Mouse (Mus musculus) cerebellum, adult 9-10 months (tissue): ENCODE data around the gene Peg3.
"Not testable (repeated sequence)": the region's sequence is repeated elsewhere in the genome, so short reads cannot be mapped to it uniquely, and the experiment has no call there.

Source experiments
- DNase-seq: peaks from one replicate; pipeline ENCODE4 v3.0.0; 2022

Gene Peg3

GRCm38 (mm10) chr7:6730241-6730640, at the start of gene Peg3, which contains the start of gene Usp29:
Peg3 (minus strand) TSS chr7:6730431.
Usp29 (plus strand) TSS chr7:6730578.
- DNase-seq, result peak; percentile 95

GRCm38 (mm10) chr7:6779172-6779571, 48.9 kb upstream of the Peg3 start:
- DNase-seq, result no peak

- no peak for DNase-seq
Measured at GRCm38 (mm10) chr7:6777689-6778088, 47.5 kb upstream of the Peg3 start.

- peak; percentile 4 for DNase-seq
Measured at GRCm38 (mm10) chr7:6777107-6777506, 46.9 kb upstream of the Peg3 start.

- peak; percentile 63 for DNase-seq
Measured at GRCm38 (mm10) chr7:6776314-6777059, 46.3 kb upstream of the Peg3 start.

- DNase-seq, result not testable (repeated sequence)
Measured at GRCm38 (mm10) chr7:6773865-6774413, 43.7 kb upstream of the Peg3 start.

GRCm38 (mm10) chr7:6770286-6770685, 40.1 kb upstream of the Peg3 start:
- no peak for DNase-seq

GRCm38 (mm10) chr7:6765240-6765639, 35.0 kb upstream of the Peg3 start:
- no peak for DNase-seq

GRCm38 (mm10) chr7:6760170-6760569, 29.9 kb upstream of the Peg3 start:
- DNase-seq, result no peak

- no peak for DNase-seq
Measured at GRCm38 (mm10) chr7:6759698-6760097, 29.5 kb upstream of the Peg3 start.

GRCm38 (mm10) chr7:6756777-6757291, 26.6 kb upstream of the Peg3 start:
- DNase-seq, result no peak

GRCm38 (mm10) chr7:6753440-6753839, 23.2 kb upstream of the Peg3 start:
- DNase-seq, result no peak

GRCm38 (mm10) chr7:6749196-6749595, 19.0 kb upstream of the Peg3 start:
- DNase-seq, result no peak

- DNase-seq, result no peak
Measured at GRCm38 (mm10) chr7:6744281-6744904, 14.2 kb upstream of the Peg3 start.

GRCm38 (mm10) chr7:6736060-6736459, 5.8 kb upstream of the Peg3 start:
- no peak for DNase-seq

- DNase-seq, result peak; percentile 42
Measured at GRCm38 (mm10) chr7:6731930-6732329, 1.7 kb upstream of the Peg3 start.

GRCm38 (mm10) chr7:6731373-6731772, 1.1 kb upstream of the Peg3 start:
- DNase-seq, result peak; percentile 61

- no peak for DNase-seq
Measured at GRCm38 (mm10) chr7:6730801-6731200, 570 bp upstream of the Peg3 start.

- peak; percentile 97 for DNase-seq
Measured at GRCm38 (mm10) chr7:6729061-6729817, 992 bp downstream of the Peg3 start.

GRCm38 (mm10) chr7:6728263-6728931, 1.8 kb downstream of the Peg3 start:
- peak; percentile 99 for DNase-seq

- peak; percentile 97 for DNase-seq
Measured at GRCm38 (mm10) chr7:6727351-6728121, 2.7 kb downstream of the Peg3 start.

GRCm38 (mm10) chr7:6709396-6709795, 20.8 kb downstream of the Peg3 start:
- DNase-seq, result no peak
